Mouse (Mus musculus) frontal cortex, postnatal 36 days (tissue): Measurements from ENCODE around the gene Ppfibp2.

Experiments used
- DNase-seq, 2 experiments: peaks; one replicate each; pipeline ENCODE4 v3.0.0; 2022; ENCODE audit warnings: low spot score in 2 of 2

Gene Ppfibp2

GRCm38 (mm10) chr7:107702461-107703380 lies 107.7 kb downstream of the Ppfibp2 start:
- no peak for DNase-seq

DNA sequence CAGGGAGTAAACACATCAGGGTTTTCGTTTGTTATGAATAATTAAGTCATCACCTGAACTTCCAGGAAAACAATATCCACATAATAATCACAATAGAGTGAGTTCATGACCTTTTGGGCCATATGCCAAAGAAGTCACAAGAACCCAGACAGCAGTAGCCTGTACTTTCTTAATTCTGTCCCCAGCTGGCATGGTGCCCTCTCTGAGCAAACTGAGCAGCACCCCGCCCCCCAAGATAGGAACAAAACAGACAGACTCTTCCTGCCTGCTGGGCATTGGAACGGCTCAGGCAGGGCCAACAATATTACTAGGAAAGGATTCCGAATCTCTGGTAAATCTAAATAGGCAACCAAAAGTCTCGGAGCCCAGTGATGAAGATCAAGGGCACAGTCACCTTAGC lies 110.9 kb downstream of the Ppfibp2 start:
- no peak for DNase-seq

DNA sequence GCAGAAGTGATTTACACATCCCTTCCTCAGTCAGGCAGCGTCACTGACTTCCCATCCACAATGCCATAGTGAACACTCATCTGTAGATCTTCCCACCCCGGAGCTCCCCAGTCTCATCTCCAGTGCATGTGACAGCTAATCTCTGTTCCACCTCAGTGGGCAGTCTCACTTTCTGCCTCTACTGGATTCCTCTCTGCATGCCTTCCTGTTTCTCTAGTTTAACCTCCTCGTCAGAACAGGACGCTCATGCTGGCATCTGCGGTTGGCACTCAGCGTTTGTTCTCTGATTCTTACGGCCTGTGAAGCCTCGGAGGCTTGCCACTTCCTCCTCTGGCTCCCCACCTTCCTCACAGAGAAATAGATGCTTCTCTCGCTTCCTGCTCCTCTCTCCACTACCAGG lies 112.6 kb downstream of the Ppfibp2 start:
- DNase-seq = no peak

DNA sequence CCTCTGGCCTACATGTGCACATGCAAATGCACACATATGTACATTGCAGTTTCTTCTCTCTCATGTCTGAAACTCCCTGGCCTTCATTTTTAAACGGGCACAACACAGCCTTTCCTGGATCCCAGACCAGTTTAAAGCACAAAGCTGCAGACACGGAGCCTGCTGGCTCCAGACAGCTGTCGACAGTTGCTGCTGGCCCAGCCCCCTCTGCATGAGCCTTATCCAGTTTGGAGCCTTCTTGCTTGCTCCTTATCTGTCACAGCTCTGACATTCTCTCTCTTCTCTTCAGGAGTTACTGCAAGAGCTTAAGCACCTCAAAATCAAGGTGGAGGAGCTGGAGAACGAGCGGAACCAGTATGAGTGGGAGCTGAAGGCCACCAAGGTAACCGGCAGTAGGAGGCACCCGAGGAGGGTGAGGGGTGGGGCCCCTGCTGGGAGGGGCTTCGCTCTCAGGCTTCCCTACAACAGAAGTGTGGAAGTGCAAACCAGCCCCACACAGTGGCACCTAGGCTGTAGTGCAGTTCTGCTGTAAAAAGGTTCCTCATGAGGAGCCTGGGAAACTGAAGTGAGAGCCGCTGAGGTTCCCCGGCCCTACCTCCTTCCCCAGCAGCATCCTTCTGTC lies 113.6 kb downstream of the Ppfibp2 start:
- peak; percentile 54 to 78 for DNase-seq

GRCm38 (mm10) chr7:107712743-107713142 lies 117.7 kb downstream of the Ppfibp2 start:
- DNase-seq = no peak

DNA sequence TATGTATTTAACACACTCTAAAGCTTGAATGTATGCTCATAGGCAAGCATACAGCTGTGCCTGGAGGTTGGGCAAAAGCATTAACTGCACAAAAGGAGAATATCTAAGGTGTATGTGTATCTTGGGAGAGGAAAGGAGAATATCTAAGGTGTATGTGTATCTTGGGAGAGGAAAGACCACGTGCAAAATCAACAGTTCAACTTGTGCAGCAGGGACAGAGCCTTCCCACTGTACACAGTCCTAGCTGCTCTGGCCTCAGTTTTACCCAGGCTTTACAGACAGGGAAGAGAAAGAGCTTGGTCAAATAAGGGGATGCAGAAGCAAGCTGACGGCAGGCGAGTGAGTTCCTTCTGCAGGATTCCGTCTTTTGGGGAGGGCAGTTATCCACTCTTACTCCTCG lies 119.1 kb downstream of the Ppfibp2 start:
- DNase-seq = no peak

GRCm38 (mm10) chr7:107720771-107721170 lies 125.8 kb downstream of the Ppfibp2 start:
- no peak for DNase-seq

DNA sequence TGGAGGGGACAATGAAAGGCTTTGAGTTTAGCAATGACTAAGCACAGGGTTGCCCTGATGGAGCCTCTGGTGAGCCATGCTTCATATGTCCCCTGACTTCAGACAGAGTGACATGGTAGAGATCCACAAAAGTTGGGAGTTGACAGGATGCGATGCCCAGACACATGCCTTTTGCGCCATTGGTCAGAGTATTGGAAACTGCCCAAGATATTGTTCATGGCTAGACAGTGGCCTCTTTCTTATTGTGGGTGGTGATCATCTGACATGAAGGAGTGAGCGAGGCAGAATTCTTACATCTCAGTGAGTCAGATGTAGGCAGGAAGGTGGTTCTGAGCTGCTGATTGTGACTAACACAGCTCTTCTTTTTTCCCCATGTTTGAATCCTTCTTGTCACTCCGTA lies 127.5 kb downstream of the Ppfibp2 start:
- no peak for DNase-seq

GRCm38 (mm10) chr7:107727538-107727937 lies 132.5 kb downstream of the Ppfibp2 start:
- DNase-seq = no peak

DNA sequence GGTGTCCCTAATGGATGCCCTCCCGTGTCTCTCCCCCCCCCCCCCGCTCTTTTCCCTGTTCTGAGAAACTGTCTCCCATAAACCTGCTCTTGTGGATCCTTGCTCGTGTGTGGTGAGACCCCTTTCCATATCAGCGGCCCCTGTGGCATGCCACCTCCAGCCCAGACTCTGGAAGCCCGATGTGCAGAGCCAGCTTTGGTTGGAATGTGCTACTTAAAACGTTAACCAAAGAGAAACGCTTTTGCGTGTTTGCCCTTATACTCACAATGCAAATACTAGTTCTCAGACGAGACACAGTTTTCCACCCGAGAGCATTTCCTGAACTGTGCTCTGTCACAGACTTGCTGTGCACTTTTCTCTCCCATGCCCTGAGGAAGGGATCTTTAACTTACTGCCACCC lies 135.6 kb downstream of the Ppfibp2 start:
- DNase-seq = no peak

DNA sequence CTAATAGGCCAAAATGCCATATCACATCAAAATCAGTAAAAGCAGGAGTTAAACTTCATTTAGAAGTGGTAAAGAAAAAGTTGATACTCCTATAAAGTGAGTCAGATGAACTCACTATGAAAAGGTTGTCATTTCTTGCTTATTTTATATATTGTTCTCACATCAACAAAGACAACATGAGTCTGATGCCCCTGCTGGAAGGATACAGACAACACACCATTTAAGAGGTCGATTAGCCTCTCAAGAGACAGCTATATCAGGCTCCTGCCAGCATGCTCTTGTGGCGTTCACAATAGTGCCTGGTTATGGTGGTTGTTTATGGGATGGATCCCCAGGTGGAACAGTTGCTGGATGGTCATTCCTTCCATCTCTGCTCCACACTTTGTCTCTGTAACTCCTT lies 138.2 kb downstream of the Ppfibp2 start:
- no peak for DNase-seq

- DNase-seq = peak in 1 of 2 experiments; percentile 32
Observed at GRCm38 (mm10) chr7:107738726-107739125, 143.7 kb downstream of the Ppfibp2 start.

DNA sequence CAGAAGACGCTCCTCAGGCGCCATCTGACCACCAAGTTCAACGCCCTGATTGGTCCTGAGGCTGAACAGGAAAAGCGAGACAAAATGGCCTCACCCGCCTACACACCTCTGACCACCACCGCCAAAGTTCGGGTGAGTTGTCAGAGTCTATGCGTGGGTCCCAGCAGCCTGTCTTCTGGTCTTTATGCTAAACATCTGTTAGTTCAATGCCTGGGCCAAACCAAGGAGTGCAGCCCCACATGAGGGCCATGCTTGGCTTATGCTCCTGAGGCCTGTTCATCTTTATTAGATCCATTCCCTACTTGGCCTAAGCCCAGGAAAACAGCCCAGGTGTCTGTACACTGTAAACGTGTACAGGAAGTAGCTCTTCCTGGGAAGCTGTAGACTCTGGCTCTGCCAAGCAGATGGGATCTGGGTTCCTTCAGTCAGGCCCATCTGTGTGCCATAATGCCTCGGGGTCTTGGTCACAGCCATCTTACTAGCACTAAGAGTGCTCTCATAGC lies 148.0 kb downstream of the Ppfibp2 start:
- no peak for DNase-seq

DNA sequence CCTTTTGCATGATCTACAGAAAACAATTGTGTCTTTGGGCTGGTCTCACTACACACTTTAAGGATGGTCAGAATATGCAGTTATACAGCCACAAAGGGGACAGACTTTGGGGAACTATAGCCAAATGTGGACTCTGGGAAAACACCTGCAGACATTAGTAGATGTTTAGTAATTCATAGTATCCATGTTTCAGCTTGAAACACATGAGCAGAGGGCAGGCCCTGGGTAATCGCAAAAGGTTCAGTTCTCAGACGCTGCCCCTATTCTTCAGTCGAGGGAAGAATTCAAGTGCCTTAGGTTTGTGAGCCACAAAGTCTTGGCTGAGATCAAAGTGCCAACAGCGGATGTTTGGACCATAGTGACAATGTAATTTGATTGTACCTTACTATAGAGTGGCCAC lies 149.4 kb downstream of the Ppfibp2 start:
- DNase-seq = no peak

GRCm38 (mm10) chr7:107745111-107745510 lies 150.1 kb downstream of the Ppfibp2 start:
- no peak for DNase-seq

DNA sequence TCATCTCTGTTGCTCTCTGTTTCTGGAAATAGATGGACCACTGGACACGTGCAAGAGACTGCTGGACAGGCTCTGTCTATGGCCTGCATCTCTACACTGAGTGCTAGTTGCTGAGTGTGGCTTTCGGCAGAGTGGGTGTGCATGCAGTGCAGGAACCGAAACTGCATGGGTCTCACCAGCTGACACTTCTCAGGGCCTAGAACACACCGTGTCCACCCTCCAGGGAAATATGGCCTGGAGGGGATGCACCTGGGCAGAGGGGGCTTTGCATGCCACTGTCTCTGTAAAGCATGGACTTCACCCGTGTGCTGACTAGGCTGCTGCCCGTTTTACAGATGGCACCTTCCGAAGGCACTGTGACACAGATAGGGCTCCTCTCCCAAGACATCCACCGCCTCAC lies 151.0 kb downstream of the Ppfibp2 start:
- DNase-seq = no peak

DNA sequence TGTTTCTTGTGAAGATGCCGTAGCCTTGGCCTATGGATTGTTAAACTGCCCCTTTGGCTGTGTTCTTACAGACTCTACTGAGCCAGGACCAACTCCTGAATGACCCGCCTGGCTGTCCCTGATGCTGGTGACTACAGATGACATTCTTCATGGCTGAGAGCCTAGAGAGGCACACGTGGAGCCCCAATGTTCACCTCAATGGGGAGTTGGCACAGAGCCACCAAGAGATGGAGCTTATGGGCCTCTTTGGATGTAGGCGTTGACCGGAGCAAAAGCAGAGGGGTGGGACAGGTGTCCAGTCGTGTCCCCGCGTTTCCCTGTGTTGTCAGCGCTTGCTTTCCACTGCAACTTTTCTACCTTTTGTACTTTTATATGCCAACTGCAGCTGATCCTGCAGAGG lies 152.5 kb downstream of the Ppfibp2 start:
- DNase-seq = no peak

DNA sequence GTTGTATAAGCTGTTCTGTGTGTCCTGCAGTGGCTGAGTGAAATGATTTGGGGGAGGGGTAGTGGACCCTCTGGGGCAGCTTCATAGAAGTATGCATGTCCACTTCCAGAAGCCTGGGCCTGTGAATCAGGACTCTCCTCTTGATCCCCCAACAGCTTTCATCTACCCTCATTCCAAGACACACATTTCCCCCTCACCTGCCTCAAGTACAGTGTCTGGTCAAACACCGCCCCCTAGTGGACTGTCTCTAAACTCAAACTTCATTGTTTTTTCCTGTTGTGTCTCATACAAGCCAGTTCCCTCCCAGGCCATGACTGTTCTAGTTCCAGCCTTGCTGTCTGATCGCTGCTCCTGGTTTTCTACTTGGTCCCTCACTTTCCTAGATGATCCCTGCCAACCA lies 152.9 kb downstream of the Ppfibp2 start:
- peak; percentile 21 to 28 for DNase-seq

- peak in 1 of 2 experiments; percentile 40 for DNase-seq
Observed at GRCm38 (mm10) chr7:107749270-107749669, 154.3 kb downstream of the Ppfibp2 start.

GRCm38 (mm10) chr7:107749721-107750120 lies 154.7 kb downstream of the Ppfibp2 start:
- no peak for DNase-seq

DNA sequence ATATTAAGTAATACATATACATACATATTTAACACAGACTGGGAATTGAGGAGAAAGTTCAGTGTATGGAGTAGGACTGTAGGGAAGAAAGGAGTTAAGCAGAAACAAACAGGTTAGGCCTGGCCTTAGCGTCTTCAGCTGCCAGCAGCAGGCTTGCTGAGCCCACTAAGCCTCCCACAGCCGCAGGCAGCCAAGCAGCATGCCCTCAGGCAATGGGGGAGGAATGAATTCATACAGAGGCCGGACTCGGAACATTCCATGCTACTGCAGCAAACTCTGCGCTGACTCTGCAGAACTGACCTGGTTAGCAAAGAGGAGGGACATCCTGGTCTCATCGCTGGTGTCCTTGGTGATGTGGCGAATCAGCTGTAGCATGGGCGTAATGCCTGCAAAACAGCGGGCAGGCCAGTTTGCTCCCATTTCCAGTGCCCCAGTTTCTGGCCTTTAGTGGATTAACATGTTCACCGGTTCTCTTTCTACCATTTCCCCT lies 157.1 kb downstream of the Ppfibp2 start:
- DNase-seq = no peak

DNA sequence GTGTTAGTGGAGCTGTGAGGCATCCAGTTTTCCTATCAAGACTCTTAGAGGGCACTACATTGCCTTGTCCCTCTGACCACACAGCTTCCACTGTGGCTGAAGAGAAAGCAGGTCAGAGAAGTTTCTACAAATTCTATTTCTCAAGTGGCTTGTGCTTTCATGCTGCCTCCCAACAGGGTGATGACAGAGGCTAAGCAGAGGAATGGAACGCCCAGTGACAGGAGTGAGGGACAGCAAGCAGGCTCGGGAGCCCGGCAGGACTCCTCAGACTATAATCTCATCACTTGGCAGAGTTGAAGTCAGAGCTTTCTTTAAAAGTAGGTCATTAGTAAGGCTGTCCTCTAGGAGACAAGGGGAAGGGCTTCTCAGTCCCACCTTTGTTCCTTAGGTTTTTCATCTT lies 160.9 kb downstream of the Ppfibp2 start:
- no peak for DNase-seq

DNA sequence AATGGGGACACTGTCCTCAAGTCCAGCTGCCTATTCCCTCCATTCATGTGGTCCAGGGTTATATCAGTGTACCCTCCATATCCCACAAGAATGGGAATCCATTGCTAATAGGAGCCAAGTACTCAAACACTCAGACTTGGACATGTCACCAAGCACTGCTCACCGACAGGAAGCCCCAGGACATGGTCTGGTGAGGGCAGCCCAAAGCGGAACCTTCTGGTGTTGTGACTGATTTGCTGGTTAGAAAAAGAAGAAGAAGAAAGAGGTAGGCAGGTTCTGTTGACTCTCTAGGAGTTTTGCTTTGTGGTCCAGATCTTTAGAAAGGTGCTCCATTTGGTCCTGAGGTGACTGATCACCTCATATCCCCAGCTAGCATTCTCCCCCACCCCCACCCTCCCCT lies 161.7 kb downstream of the Ppfibp2 start:
- no peak for DNase-seq
